Mouse (Mus musculus) ES-Bruce4 (cell line): ENCODE measurements around the gene Mpl.

Experiments
- CTCF ChIP-seq: IDR thresholded peaks from one replicate; pipeline ENCODE4 v1.8.1; 2011; ENCODE audit warnings: low read depth, low read length
- EP300 ChIP-seq: IDR thresholded peaks from 2 replicates; pipeline ENCODE4 v1.6.1; 2011; ENCODE audit warnings: low read depth, low read length; ENCODE audit not compliant: insufficient read depth

- TF ChIP-seq CTCF (no peak), EP300 (no peak)
Observed at GRCm38 (mm10) chr4:118395289-118395688, 62.0 kb downstream of the Mpl start.
